Mouse (Mus musculus): ENCODE measurements around the gene Top1. TPM values are rescaled to one million over a fixed set of nuclear protein-coding genes. Genes with fewer than 3 reads are reported as not detected.

The Top1 gene
- polyA plus RNA-seq, 1 experiment: 53.1 TPM

- TF ChIP-seq CTCF (IDR thresholded peaks at IDR 0.05; ENCODE audit: control insufficient read depth, insufficient read depth, low read length) (no peak), POLR2A (IDR thresholded peaks at IDR 0.05; ENCODE audit: borderline replicate concordance, control insufficient read depth, low read depth, low read length) (no peak)
- Histone ChIP-seq H3K27ac (ENCODE audit: control insufficient read depth, insufficient read depth, low read depth, low read length, poor library complexity) (no peak overlapping the region), H3K4me3 (replicated peaks; ENCODE audit: control insufficient read depth, low read depth, low read length) (no peak overlapping the region), H3K4me1 (ENCODE audit: control insufficient read depth, insufficient read depth, low read length) (no peaks in the 10 kb centered on the region)
- WGBS: 77% methylated on average over 2 of the region's 2 CpGs
Measured at GRCm38 (mm10) chr2:160764386-160764785, 118.7 kb downstream of the Top1 start.

DNA sequence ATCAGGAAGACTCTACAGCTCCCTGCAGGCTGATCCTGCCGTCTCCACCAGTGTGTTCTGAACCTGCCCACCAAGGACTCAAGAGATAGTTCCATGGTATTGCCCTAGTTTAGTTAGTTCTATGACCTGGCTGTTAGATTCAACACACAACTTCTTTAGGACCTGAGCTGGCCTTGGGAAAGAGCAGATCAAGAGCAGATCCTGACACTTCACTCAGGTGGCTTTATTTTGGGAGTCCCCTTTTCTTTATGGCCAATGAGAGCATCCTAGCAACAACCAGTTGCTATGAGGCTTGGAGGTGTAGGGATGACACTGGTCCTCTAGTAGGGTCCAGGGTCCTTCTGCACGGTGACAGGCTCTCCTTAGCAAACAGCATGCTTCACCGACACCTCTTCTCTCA lies 119.4 kb downstream of the Top1 start:
- H3K4me3 ChIP-seq (replicated peaks; ENCODE audit: control insufficient read depth, low read depth, low read length): no peak overlapping the region
- 79% methylated on average over 3 of the region's 3 CpGs for WGBS
- no peaks in the 10 kb centered on the region for H3K4me1 ChIP-seq (ENCODE audit: control insufficient read depth, insufficient read depth, low read length)
- no peak overlapping the region for H3K27ac ChIP-seq (ENCODE audit: control insufficient read depth, insufficient read depth, low read depth, low read length, poor library complexity)
- TF ChIP-seq CTCF (IDR thresholded peaks at IDR 0.05; ENCODE audit: control insufficient read depth, insufficient read depth, low read length): no peak
- no peak for TF ChIP-seq POLR2A (IDR thresholded peaks at IDR 0.05; ENCODE audit: borderline replicate concordance, control insufficient read depth, low read depth, low read length)

DNA sequence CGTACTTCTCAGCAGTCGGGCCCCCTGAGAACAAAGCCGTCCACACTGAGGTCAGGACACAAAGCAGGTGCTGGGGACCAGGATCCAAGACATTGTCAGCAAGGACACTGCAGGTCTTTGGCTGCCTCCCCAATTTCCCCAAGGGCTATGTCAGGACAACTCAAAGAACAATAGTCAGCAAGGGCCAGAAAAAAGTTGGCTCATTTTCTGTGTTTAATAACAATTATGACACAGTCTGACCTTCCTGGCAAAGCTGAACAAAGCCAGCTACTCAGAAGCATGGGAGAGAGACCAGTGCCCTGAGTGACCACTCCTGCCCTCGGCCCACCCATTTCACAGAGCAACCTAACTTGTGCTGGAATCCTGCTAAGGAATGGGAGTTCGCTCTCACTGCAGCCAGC lies 120.7 kb downstream of the Top1 start:
- TF ChIP-seq CTCF (IDR thresholded peaks at IDR 0.05; ENCODE audit: control insufficient read depth, insufficient read depth, low read length): no peak
- no peak for TF ChIP-seq POLR2A (IDR thresholded peaks at IDR 0.05; ENCODE audit: borderline replicate concordance, control insufficient read depth, low read depth, low read length)
- Histone ChIP-seq H3K4me3 (replicated peaks; ENCODE audit: control insufficient read depth, low read depth, low read length) (no peak overlapping the region), H3K4me1 (ENCODE audit: control insufficient read depth, insufficient read depth, low read length) (no peaks in the 10 kb centered on the region), H3K27ac (ENCODE audit: control insufficient read depth, insufficient read depth, low read depth, low read length, poor library complexity) (no peak overlapping the region)
- 78% methylated on average over 5 of the region's 5 CpGs for WGBS

DNA sequence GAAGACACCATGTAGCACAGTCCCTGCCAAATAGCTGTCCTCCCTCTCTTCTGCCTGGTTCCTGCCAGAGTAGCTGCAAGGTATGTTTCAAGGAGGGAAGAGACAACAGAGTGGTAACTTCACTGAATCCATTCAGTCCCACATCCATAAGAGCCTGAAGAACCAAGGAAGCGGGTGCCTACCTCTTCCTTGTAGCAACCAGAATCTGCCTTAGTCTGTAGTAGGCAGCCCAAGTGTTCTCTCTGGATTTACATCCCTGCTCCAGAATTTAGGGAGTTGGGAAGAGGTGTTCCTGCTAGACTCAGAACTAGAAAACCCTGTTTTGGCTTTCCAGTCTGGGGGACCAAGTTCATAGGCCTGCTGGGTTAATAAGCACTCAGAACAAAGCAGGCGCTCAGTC lies 121.5 kb downstream of the Top1 start:
- Histone ChIP-seq H3K4me3 (replicated peaks; ENCODE audit: control insufficient read depth, low read depth, low read length) (no peak overlapping the region), H3K27ac (ENCODE audit: control insufficient read depth, insufficient read depth, low read depth, low read length, poor library complexity) (no peak overlapping the region), H3K4me1 (ENCODE audit: control insufficient read depth, insufficient read depth, low read length) (no peaks in the 10 kb centered on the region)
- WGBS: 89% methylated on average over 2 of the region's 2 CpGs
- no peak for TF ChIP-seq POLR2A (IDR thresholded peaks at IDR 0.05; ENCODE audit: borderline replicate concordance, control insufficient read depth, low read depth, low read length)
- TF ChIP-seq CTCF (IDR thresholded peaks at IDR 0.05; ENCODE audit: control insufficient read depth, insufficient read depth, low read length): no peak

GRCm38 (mm10) chr2:160768097-160768695 lies 122.5 kb downstream of the Top1 start:
- no peak for TF ChIP-seq CTCF (IDR thresholded peaks at IDR 0.05; ENCODE audit: control insufficient read depth, insufficient read depth, low read length)
- no peak for TF ChIP-seq POLR2A (IDR thresholded peaks at IDR 0.05; ENCODE audit: borderline replicate concordance, control insufficient read depth, low read depth, low read length)
- Histone ChIP-seq H3K4me3 (replicated peaks; ENCODE audit: control insufficient read depth, low read depth, low read length) (no peak overlapping the region), H3K4me1 (ENCODE audit: control insufficient read depth, insufficient read depth, low read length) (no peaks in the 10 kb centered on the region), H3K27ac (ENCODE audit: control insufficient read depth, insufficient read depth, low read depth, low read length, poor library complexity) (no peak overlapping the region)
- WGBS: 76% methylated on average over 4 of the region's 4 CpGs

GRCm38 (mm10) chr2:160768997-160769396 lies 123.3 kb downstream of the Top1 start:
- 82% methylated on average over 2 of the region's 2 CpGs for WGBS
- Histone ChIP-seq H3K4me1 (ENCODE audit: control insufficient read depth, insufficient read depth, low read length) (no peaks in the 10 kb centered on the region), H3K4me3 (replicated peaks; ENCODE audit: control insufficient read depth, low read depth, low read length) (no peak overlapping the region), H3K27ac (ENCODE audit: control insufficient read depth, insufficient read depth, low read depth, low read length, poor library complexity) (no peak overlapping the region)
- TF ChIP-seq POLR2A (IDR thresholded peaks at IDR 0.05; ENCODE audit: borderline replicate concordance, control insufficient read depth, low read depth, low read length): no peak
- no peak for TF ChIP-seq CTCF (IDR thresholded peaks at IDR 0.05; ENCODE audit: control insufficient read depth, insufficient read depth, low read length)

DNA sequence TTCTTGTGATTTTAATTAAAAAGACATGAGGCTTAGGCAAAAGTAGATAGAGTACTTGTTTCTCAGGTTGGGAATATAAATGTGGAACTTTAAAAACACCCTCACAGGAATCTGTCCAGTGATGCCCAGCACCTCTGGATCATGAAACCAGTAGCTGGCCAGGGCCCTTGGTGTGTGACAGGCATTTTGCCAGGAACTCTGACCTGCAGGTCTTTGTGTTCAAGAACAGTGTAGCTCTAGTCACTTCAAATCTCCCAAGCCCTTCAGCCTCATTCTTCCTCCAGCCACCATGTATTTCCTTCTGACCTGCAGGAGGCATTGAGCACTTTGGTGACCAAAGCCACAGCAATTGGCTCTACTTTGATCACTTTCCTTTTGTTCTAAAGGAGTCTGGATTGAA lies 124.7 kb downstream of the Top1 start:
- TF ChIP-seq CTCF (IDR thresholded peaks at IDR 0.05; ENCODE audit: control insufficient read depth, insufficient read depth, low read length) (no peak), POLR2A (IDR thresholded peaks at IDR 0.05; ENCODE audit: borderline replicate concordance, control insufficient read depth, low read depth, low read length) (no peak)
- H3K4me1 ChIP-seq (ENCODE audit: control insufficient read depth, insufficient read depth, low read length): no peaks in the 10 kb centered on the region
- H3K27ac ChIP-seq (ENCODE audit: control insufficient read depth, insufficient read depth, low read depth, low read length, poor library complexity): no peak overlapping the region
- no peak overlapping the region for H3K4me3 ChIP-seq (replicated peaks; ENCODE audit: control insufficient read depth, low read depth, low read length)

DNA sequence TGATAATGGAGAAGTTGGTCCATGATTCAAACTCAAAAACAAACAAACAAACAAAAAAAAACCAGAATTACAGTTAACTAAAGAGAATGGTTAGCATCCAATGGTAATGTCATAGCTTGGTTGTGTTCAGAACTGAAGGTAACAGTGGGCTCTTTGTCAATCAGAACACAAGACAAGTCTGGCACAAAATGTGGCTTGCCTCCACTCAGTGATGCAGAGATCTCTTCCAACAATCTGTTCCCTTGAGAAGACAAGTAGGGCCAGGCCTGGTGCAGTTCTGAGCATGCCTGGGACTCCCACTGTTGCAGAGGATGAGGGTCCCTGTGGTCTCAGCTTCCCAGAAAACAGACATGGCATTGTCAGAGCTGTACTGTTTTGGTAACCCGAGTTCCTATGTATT lies 125.2 kb downstream of the Top1 start:
- WGBS: 78% methylated on average over 1 of the region's 1 CpGs
- H3K27ac ChIP-seq (ENCODE audit: control insufficient read depth, insufficient read depth, low read depth, low read length, poor library complexity): no peak overlapping the region
- H3K4me3 ChIP-seq (replicated peaks; ENCODE audit: control insufficient read depth, low read depth, low read length): no peak overlapping the region
- TF ChIP-seq POLR2A (IDR thresholded peaks at IDR 0.05; ENCODE audit: borderline replicate concordance, control insufficient read depth, low read depth, low read length) (no peak), CTCF (IDR thresholded peaks at IDR 0.05; ENCODE audit: control insufficient read depth, insufficient read depth, low read length) (no peak)
- H3K4me1 ChIP-seq (ENCODE audit: control insufficient read depth, insufficient read depth, low read length): no peaks in the 10 kb centered on the region

All from bone marrow, adult 2 months (tissue).